Mouse (Mus musculus) adrenal gland, adult (tissue): Measurements from ENCODE around the gene Nbl1.
A peak's percentile ranks its signal among the peaks of the same experiment; 100 is the strongest.

ENCODE experiments used
- DNase-seq, 2 experiments: peaks; one replicate each; pipeline ENCODE4 v3.0.0; 2022 to 2023; ENCODE audit warnings: low spot score in 1 of 2; ENCODE audit not compliant: inconsistent age in 2 of 2

Gene Nbl1

DNA sequence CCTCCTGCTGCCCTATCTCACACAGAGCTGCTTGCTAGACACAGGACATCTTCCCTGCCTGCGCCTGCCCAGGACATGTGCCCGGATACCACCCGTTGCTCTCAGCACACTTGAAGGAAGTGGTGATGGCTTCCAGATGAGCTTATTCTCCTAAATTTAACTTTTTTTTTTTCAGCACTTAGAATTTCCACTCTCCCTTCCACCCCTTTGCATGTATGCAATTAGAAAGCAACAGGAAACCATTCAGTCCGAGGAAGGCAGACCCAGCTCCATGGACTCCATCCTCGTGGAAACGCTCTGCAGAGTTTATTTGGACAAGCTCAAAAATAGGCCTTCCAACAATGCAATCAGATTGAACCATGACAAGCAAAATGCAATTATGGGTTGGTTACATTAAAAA, 8.8 kb upstream of the Nbl1 start:
- no peak for DNase-seq

DNA sequence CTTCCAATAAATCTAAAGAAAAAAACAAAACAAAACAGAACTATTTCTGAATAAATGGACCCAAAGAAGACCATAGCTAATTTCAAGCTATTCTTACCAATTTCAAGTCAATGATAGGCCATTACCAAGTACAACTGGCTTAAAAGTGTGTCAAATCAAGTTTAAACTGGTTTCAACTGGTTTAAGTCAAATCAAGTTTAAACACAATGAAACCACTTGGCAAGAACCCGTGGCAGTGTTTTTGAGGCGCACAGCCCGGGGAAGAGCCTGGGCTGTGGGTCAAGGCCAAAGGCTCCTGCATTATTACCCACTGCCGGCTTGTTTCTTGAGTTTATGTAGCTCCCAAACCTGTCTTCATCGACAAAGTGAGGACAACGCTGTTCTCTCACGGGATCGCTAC, 7.5 kb upstream of the Nbl1 start:
- no peak for DNase-seq

DNA sequence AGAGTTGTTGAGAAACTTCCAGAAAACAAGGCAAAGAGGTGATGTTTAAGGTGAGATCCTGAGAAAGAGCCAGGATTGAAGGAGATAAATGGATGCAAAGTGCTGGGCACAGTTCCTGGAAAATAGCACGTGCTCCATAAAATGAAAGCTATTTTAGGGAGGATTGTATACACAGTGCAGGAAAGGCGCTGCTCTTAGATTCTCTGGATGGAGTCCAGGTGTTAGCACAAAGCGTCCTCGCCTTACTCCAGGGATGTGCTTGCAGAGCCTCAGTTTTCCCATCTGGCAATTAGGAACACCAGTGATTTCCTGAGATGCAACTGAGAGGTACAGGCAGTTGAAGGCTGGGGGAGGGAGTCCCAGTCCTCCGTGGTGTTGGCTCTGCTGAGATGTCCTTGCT, 3.4 kb upstream of the Nbl1 start:
- no peak for DNase-seq

DNA sequence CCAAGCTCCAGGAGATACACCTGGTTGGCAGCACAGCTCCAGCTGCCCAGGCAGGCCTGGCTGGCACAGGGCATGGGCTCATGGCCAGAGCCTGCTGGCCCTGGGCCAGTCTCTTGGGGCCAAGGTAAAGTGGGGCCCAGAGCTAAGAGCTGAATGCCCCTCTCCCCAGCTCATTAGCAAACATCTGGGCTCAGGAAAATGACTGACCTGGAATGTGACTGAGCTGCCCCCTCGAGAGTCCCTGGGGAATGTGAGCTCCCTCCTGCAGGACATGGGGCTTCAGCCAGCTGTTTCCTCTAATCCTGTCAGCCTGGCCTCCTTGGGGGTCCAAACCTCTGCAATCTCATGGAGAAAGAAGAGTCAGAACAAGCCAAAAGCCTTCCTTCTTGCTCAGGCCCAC, 2.6 kb upstream of the Nbl1 start:
- DNase-seq = peak in 1 of 2 experiments; percentile 66

DNA sequence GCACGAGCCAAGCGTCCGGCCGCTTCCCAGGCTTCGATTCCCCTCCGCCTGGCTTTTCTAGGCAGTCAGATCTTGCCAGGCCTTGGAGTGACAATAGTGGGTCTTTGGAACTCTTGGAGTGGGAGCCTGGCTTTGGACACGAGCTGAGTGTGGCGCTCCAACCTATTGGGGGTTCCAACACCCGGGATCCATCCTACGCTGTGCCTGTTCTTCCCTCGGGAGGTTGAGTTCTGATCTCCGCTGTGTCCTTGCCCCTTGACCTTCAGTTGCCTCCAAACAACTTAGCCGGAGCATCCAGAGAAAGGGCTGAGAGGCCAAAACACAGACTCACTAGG, 370 bp upstream of the Nbl1 start:
- no peak for DNase-seq

DNA sequence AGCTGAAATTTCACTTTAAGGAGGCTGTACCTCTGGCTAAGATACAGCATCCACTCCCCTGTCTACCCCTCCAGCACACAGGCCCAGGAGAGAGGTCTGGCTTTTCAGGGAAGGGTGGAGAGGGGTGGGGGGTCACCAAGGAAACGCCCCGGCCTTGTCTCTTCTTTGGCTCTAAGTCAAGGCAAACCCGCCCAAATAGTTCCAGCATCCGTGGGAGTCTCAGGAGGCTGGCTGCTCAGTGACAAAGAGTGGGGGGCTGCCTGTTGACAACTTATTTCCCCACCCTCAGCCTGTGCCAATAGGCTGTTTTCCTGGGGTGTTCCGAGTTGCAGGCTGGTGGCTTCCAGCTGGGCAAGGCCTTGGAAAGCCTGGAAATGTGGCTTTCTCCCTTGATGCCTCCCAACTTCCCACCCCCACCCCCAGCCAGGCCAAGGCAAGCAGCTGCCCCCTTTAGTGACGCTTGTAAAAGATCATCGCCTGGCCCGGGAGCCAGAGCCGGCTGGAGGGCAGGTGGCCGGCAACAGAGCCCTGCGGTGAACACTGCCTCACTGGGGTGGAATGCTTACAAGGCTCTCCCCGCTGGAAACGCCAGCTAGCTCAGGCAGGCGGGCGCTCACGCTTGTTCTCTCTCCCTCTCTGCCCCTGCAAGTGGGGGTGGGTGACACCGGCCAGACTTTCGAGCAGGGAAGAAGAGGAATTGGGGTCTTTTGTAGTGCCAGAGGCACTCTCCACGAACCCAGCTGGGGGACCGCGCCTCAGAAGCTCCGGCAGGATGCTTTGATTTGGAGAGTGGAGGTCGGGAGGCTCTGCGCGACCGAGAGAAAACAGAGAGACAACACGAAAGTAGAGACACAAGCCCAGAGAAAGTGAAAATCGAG, 1.1 kb downstream of the Nbl1 start:
- DNase-seq = peak in 1 of 2 experiments; percentile 75

- no peak for DNase-seq
Observed at GRCm38 (mm10) chr4:139091066-139091465, 1.7 kb downstream of the Nbl1 start.

DNA sequence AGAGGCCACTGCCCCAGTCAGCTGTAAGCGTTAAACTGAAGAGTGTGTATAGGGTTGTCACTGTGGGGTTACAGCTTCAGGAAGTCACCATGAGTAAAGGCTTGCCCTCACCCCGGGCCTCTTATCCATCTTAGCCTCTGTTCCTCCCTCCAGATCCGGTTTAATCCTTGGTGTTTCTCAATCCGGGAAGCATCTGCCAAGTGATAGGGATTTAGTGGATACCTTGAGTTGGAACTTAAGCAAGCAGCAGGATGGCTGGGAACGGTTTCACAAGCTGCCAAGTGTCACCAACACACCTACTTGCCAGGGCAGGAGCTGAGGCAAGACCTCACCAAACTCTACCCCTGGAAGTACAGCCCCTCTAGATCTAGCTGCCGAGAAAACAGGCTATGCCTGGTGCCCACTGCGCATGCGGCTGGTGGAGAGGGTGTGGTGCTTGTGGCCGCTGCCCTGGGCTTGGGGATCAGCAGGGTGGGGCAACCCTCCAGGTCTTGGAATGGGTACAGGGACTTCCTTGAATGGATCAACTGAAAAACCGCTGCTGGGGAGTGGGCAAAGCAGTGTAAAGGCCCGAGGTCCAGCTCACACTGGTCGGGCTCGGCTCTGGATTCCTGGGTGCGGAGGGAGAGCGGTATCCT, 2.4 kb downstream of the Nbl1 start:
- no peak for DNase-seq

DNA sequence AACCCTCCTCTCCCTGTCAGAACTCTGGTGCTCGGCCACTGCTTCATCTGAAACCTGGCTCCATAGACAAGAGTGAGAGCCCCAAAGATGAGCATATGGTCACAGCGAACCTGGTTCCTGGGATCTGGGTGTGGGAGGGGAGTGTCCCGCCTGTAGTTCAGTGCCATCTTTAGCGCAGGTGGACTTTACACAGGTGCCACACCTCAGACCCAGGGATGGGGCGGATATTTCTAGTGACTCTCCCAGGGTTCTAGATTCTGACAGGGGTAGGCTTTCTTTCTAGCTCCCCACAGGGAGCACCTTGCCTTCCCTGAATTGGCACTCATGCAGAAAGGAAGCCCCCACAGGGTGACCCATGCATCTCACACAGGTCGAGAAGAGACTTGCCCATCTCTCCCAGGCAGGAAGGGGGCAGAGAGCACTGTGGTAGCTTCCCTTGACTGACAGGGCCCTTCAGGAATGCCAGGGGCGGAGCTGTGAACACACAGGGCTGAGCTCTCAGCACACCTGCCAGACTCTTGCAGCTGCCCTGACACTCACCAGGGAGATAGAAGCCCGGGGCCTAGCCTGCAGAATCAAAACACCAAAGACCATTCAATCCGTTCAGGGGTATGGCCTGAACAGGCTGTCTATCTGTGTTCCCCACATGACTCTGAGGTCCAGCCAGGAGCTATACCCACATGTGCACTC, 3.7 kb downstream of the Nbl1 start:
- DNase-seq = no peak

- no peak for DNase-seq
Observed at GRCm38 (mm10) chr4:139086984-139087383, 5.8 kb downstream of the Nbl1 start.

DNA sequence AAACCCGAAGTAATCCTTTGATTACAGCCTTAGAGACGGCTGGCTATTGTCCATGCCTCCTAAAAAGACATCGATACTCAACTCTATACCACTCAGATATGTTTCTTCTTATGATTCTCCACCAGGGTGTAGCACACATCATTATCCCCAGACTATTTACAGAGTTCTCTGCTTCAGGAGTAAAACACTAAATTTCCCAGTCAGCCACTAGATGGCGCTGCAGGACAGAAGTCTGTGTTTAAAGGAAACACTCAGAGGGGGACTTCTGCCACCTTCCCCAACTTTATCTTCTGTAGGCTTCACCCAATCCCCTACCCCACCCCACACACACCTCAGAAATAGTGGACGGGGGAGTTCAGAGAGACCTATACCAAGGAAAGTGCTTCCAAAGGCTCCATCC, 6.8 kb downstream of the Nbl1 start:
- peak; percentile 77 to 94 for DNase-seq

GRCm38 (mm10) chr4:139085337-139085736, 7.5 kb downstream of the Nbl1 start:
- DNase-seq = no peak

GRCm38 (mm10) chr4:139082790-139083564, 9.8 kb downstream of the Nbl1 start:
- no peak for DNase-seq

- peak; percentile 62 to 81 for DNase-seq
Observed at GRCm38 (mm10) chr4:139081270-139081931, 11.4 kb downstream of the Nbl1 start.

- no peak for DNase-seq
Observed at GRCm38 (mm10) chr4:139080259-139080658, 12.5 kb downstream of the Nbl1 start.

- DNase-seq = no peak
Observed at GRCm38 (mm10) chr4:139079439-139079838, 13.4 kb downstream of the Nbl1 start.

DNA sequence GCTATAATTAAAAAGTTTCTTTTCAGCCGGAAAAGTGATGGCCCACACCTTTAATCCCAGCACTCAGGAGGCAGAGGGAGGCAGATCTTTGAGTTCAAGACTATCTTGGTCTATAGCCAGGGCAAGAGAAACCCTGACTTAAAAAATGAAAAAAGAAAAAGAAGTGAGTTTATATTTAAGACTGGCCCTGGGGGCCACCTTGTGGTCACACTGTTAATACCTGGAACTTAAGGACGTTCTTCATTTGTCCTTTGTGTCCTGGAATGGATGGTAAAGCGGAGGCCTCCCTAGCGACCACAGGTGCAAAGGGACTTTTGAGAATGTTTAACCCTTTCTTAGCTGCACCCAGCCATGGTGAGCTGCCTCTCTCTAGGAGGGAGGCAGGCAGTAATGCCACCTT, 14.1 kb downstream of the Nbl1 start:
- peak in 1 of 2 experiments; percentile 68 for DNase-seq

DNA sequence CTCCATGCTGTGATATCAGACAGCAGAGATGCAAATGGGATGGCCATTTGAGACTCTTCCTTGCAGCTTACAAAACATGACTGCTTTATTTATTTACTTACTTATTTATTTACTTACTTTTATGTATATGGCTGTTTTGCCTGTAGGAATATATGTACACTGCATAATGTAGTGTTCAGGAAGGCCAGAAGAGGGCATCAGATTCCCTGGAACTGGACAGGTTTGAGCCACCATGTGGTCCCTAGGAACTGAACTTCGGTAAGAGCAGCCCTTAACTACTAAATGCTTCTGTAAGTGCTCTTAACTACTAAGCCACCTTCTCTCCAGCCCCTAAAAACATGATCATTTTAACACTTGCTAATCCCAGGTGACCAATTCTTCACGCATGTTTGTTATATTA, 14.5 kb downstream of the Nbl1 start:
- peak in 1 of 2 experiments; percentile 70 for DNase-seq

DNA sequence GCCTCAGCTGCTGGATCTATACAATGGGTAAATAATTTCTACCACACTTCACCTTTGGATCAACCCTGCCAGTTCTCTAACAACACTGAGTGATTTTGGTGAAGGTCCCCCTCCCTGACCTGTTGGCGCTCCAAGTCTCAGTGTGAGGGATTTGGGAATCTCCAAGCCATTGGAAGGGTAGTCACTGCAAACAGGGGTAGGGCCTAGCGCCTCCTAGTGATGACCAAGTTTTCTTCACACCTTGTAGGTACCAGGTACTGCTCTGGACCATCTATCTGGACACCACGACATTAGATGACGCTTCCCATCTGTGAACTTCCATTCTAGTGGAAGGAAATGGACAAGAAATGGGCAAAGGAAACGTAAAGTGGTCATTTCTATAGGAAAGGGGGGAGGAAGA, 16.9 kb downstream of the Nbl1 start:
- no peak for DNase-seq

- peak in 1 of 2 experiments; percentile 24 for DNase-seq
Observed at GRCm38 (mm10) chr4:139075041-139075711, 17.6 kb downstream of the Nbl1 start, which contains the start of gene Htr6. Htr6 (minus strand) TSS chr4:139075570.
